Mouse (Mus musculus) ovary, adult 18-20 months (tissue): ENCODE data around the gene Lum.

Experiments
- DNase-seq: peaks from one replicate; pipeline ENCODE4 v3.0.0; 2022; ENCODE audit warnings: low spot score, mixed read lengths

The Lum gene

GRCm38 (mm10) chr10:97564957-97565856 is at the start of gene Lum:
Gene Lum, plus strand, starts transcription at chr10:97565128.
- no peak for DNase-seq

- no peak for DNase-seq
Measured at GRCm38 (mm10) chr10:97523366-97523765, 41.6 kb upstream of the Lum start.

DNA sequence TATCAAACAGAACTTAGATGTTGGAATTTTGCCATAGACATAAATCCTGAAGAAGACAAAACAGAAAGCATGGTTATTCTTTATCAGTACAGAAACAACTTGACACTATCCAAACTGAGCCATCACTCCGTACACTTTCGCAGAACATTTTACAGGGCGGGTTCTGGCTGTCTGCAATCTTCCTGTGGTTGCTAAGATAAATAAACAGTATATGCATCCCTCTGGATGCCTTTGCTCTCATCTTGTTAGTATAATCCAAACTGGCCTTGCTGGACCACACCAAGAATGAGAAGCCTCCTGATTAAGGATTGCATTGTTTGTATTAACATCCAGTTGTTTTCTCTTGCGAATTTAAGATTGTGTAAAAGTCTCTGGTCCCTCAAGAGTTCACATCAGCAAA is 29.2 kb upstream of the Lum start:
- DNase-seq: no peak

DNA sequence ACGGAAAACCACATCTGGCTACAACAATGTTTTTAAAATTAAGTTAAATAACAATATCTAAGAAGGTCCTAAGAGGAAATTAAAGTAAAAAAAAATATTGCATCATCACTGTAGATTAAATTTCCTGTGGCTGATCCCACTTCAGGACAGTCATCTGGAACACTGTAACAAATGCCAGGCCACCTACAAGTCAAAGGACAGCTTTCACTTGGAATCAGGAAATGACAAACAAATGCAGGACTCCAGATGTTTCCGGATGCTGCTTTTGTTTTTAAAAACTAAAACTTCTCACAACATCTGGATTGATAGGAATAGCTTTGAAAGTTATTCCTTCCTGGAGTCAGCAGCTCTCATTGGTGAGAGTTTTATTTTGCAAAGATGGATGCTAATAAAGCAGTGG is 28.0 kb upstream of the Lum start:
- no peak for DNase-seq

DNA sequence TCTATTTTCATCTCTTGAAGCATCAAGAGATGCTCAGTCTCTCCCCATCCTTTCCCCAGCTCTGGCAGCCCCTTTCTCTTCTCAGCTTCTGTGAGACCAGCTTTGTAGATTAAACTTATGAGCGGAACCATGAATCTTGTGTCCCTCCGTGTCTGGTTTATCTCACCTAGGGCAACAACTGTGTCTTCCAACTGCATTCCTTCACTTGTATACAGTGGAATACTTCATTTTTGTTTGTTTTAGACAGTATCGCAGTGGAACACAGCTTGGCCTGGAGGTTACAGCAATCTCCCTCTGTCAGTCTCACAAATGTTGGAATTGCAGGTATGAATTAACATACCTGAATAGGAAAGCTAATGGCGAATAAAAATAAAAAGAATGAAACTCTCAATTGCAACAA is 26.7 kb upstream of the Lum start:
- DNase-seq: no peak

- no peak for DNase-seq
Measured at GRCm38 (mm10) chr10:97547740-97548139, 17.2 kb upstream of the Lum start.

DNA sequence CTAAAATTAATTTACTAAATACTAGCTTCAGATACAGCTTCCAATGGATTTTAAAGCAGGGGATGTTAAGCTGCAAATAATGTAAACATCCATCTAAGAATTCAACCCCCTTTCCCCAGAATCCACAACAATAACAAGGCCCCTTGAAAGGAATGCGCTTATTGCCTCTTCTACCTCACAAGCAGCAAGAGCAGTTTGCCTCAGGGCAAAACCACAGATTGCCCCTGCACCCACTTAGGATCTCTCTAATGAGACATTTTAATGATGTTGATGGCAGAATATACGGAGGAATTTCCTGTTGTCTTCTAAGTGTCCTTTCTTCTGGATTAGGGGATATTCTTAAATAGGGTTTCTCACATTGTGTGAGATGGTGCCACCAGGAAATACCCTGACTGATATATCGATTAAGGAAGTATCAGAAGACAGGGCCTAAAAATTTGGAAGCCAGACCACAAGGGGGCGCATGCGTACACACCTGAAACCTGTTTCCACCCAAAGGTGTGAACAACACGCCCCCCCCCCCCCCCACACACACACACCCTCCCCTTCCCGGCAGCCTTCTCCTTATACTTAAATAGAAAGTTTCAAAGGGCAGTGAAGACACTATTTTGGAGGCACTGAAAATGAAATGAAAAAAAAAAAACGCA is 2.7 kb downstream of the Lum start:
- DNase-seq: no peak

- DNase-seq: no peak
Measured at GRCm38 (mm10) chr10:97582543-97583231, 17.8 kb downstream of the Lum start.

GRCm38 (mm10) chr10:97584176-97584575 is 19.2 kb downstream of the Lum start:
- no peak for DNase-seq

DNA sequence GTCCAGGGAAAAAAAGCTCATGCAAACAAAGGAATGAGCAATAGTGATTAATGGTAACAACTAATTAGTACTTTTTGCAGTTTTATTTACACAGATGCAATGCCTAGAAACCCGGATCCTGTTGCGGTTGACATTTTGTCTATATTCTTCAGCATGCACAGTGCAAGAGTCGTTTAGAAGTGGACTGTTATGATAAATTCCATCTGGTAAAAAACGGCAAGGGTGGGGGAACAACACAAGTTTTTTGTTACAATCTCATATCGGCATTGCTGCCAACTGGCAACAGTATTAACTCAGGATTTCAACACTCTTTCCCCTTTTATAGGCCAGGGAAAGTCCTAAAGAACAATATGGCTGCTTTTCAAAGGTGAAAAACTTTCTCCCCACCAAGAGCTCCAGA is 22.2 kb downstream of the Lum start:
- no peak for DNase-seq

GRCm38 (mm10) chr10:97589574-97589973 is 24.6 kb downstream of the Lum start:
- DNase-seq: no peak

DNA sequence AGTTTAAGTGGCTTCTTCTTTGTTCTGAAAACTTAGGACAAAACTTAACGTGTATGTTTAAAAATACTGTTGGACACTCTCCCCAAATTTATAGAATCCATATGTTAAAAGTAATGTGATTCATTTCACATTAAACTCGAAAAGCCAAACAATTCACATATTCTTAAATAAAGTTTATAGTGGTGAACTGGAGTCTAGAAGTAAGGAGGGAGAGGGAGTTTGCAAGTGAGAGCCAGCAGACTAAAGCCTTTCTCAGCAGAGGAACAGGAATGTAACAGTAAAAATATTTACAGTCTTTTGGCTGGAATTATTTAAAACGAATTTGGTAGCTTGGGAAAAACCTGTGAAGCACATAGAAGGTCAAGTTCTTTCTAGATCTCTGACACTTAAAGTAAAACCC is 26.1 kb downstream of the Lum start:
- DNase-seq: no peak

- no peak for DNase-seq
Measured at GRCm38 (mm10) chr10:97591685-97592084, 26.8 kb downstream of the Lum start.

DNA sequence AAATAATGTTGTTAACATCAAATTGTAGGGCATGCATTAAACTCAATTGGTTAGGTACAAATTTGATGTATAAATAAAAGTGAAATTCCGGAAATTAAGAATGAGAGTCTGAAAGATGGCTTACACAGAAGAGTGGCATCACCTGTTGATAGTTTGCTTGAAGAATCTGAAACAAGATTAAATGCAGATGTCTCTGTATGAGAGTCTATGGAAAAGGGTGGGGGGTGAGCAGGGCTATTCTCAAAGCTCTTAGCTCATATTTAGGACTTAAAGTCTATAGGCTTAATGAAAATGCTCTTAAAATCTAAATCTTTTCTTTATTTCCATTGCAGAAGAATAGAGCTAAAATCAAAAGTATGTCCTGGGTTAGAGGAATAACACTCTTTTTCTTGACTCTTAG is 30.8 kb downstream of the Lum start:
- DNase-seq: no peak

- no peak for DNase-seq
Measured at GRCm38 (mm10) chr10:97601744-97602143, 36.8 kb downstream of the Lum start.

DNA sequence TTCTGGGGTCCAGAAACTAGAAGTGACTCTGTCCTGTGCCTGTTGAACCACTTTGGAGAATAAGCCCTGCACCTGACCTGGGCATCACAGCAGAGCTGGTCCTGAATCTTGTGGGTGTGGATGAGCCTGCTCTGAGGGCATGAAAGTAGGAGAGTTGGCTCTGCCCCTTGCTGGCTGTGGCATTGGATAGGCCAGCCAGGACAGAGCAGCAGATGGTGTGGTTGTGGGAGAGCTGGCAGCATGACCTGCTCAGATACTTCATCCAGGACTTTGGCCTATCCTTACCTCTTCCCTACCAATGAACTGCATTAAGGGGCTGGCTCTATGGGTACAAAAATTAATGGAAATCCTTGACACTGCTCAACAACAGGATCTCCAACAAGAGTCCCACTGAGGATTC is 38.3 kb downstream of the Lum start:
- no peak for DNase-seq

- DNase-seq: no peak
Measured at GRCm38 (mm10) chr10:97606579-97606978, 41.7 kb downstream of the Lum start, which contains the start of gene Kera. Gene Kera, plus strand, starts transcription at chr10:97606879.
